Mouse (Mus musculus) natural killer cell, adult 2 months (primary cell): ENCODE results near the gene Plcl2.
A peak's percentile ranks its signal among the peaks of the same experiment; 100 is the strongest.
"Not testable (repeated sequence)": the region's sequence is repeated elsewhere in the genome, so short reads cannot be mapped to it uniquely, and the experiment has no call there.

Source experiments
- DNase-seq, 2 experiments: peaks; one replicate each; pipeline ENCODE4 v3.0.0; 2022; ENCODE audit warnings: low spot score in 2 of 2

Plcl2 gene

DNA sequence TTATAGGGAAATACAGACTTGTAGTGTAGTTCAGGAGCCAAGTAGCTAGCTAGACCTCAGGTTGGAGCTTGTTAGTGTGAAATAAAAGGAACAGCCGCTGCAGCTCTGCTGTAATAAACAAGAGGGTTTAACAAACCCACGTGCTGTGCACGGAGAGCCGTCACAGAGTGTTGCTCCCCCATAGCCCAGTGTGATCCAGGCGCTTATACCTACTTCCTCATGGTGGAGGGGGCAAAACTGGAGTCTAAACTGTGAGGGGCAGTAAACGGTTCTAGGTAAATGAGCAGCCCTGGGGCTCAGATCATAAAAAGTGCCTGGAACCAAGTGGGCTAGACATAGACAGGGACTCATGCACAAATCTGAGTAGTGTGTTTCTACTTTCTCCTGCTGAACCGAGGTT lies 165.4 kb downstream of the Plcl2 start:
- no peak for DNase-seq

DNA sequence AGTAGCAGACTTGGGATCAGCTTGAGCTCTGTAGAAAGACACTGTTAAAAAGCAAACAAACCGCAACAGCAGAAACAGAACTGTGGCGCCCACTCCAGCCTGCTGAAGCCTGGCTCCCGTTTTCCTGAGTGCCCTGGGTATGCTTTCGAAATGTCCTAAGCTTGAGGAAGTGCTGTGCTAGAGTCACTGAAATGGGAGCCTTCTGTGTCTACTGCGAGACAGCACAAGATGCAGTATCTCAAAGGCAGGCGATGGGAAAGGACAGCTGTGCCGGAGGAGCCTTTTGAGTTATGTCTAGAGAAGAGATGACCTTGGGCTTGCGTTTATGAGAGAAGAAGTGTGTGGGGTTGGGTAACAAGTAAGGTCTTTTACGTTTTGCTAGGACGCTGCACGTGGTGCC lies 166.0 kb downstream of the Plcl2 start:
- no peak for DNase-seq

DNA sequence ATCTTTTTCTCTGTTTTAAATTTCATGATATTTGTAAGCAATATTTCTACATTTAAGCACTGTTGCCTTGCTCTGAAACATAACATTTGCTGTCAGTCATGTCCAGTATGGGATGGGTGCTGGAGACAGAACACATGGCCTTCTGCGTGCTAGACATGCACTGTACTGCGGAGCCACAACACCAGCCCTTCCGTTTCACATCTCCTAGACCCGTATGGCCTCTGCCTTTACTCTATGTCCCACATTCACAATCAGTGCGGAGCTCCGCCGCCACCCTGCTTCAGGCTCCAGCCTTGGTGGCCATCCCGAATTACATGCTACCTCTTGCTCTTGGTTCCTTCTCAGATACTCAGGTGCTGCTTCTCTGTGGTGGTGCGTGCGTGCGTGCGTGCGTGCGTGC lies 168.1 kb downstream of the Plcl2 start:
- no peak for DNase-seq

DNA sequence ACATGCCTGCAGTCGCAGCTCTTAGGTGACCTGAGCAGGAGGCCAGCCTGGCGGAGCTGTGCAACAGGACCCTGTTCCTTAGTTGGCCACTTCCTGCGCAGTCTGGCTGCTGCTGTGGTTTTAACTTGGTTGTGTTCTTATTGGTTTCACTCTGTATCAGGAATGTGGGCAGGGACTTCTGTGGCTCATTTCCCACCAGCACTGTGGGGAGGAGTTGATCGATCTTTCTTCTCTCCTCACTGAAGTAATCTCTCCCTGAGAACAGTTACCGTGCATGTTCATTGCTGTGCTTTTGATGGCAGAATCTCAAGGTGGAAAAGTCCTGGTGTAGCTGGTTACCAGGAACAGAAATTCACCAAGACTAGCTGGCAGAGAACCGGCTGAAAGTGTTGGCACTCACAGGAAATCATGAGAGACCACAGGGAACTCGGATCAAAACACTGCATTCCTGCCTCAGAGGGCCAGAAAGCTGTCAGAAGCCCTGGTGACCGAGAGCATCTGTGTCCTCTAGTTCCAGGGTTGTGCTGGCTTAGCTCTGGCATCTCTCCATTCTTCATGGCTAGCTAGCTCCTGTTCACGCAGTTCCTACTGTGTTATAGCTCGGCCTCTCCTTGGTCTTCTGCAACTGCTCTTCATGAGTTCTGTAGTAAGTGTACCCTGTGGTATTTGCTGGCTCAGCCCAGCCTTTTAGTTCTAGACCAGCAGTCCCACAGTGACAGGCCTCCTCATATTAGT lies 168.9 kb downstream of the Plcl2 start:
- DNase-seq = peak; percentile 10 to 22

DNA sequence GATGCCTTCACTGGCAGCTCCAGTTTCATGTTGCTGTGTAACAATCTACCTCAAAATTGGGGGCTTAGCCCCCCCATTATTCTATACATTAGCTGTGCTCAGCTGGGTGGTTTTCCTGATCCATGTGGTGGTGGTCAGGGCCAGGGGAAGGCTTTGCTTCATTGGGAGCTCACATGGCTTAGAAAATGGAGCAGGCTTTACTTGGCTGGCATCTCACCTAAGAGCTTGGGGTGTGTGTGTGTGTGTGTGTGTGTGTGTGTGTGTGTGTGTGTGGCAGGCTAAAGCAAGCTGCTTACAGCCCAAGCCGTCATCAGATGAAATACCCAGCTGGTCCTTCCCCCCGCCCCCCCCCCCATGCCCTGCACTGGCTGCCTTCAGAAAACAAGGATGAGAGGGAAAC lies 169.5 kb downstream of the Plcl2 start:
- no peak for DNase-seq

DNA sequence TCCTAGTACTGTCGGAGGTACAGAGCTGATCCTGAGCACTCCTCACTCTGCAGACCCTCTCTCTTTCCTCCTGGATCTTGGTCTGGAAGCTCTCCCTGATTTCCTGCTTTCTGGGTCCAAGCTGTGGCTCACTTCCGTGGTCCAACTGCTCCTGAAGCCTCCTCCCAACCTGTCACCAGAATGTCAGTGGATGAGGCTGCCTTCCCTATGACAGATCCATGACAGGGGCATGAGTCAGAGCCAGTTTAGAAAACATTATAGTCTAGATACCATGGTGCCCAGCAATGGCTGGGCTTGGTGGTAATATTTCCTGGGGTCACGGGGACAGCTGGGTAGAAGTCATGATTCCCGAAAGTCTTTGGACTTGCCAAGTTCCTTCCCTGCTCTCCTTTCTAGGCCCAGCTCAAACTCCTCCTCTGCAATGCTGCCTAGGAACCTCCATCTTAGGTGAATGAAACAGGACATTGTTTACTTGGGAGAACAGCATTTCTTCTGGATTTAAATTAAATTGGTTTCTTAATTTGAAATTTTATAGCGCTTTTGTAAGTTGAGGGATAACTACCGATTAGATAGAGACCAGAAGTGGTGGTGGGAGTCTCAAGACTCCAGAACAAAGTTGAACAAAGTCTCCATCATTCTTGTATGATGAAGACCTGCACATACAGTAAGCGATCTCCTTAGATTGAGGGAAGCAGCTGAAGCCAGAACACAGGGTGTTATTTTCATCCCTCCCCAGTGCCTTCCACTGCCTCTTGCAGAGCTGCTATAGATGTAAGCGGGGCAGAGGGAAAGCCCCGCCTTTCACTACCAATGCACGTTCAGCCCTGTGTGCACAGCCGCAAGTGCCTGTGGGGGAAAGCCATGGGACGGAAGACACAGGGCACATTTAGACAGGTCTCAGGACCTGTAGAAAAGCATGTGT lies 170.7 kb downstream of the Plcl2 start:
- DNase-seq = no peak

DNA sequence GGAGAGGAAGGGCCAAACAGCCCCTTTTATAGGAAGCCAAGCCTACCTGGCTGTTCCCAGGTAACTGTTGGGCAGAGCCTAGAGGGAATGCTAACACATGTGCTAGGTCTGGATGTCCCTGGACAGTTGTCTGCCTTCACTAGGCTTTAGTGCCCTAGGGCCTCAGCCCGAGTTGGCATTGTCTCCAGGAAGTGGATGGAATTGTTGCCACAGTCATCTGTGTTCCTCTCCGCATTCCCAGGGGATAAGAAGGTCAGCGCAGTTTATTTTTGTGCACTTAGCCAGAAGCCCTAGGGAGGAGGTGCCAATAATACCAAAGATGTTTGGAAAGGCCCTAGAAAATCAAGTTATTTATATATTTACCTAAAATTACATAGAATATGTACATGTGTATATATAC lies 173.5 kb downstream of the Plcl2 start:
- no peak for DNase-seq

DNA sequence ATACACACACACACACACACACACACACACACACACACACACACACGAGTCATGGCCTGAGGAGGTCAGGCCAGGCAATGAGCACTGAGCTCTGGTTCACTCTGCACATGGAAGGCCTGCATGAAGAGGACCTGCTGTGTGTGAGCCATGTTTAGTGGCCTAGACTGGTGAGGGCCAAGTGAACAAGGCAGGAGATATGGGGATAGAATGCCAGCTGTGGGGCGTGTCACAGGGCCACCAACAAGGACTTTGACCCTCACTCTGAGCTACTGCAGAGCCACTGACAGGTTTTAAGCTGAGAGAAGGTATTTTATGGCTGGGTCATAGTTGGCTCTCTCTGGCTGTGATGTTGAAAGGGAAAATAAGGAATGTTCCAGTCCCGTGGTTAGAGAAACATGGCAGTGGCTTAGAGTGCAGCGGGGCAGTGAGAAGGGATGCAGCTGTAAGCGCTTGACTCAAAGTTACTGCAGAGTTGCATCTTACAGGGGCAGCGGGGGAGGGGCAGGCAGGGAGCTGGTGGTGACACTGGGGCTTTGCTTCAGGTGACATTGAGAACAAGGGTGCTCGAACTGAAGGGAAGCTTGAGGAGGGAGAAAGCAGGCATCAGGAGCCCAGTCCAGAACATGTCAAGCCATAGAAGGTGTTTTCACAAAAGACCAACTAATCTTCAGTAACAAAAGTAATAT lies 175.9 kb downstream of the Plcl2 start:
- DNase-seq = no peak

DNA sequence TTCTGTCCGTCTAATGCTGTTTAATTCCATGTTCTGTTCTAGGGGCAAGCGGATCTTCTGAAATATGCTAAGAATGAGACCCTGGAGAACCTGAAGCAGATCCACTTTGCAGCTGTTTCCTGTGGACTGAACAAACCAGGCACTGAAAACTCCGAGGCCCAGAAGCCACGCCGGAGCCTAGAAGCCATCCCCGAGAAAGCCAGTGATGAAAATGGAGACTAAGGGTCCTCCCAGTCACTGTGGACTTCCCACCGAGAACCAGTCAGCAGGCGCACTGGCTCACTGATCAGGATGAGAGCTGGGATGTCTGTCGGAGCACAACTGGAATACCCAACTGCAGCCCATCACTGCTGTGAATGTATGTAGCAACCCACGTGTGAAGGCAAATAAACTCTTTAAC lies 178.5 kb downstream of the Plcl2 start:
- DNase-seq = no peak

DNA sequence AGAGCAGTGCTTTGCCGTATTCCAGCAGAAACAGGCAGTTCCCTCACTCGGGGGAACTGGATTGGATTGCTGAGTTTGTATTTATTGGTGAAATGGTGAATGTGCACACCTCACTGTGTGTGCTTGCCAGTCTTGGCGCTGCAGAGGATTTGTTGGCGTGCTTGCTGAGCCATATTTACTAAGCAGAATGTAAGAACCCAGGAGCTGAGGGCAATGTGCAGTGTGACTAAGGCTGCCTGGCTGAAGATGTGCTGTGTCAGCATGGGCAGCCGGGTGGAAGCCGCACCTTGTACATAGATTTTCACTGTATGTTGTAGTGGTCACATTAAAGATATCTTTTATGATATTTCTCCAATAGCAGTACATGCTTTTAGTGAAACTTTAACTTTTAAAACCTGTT lies 178.9 kb downstream of the Plcl2 start:
- DNase-seq = no peak

DNA sequence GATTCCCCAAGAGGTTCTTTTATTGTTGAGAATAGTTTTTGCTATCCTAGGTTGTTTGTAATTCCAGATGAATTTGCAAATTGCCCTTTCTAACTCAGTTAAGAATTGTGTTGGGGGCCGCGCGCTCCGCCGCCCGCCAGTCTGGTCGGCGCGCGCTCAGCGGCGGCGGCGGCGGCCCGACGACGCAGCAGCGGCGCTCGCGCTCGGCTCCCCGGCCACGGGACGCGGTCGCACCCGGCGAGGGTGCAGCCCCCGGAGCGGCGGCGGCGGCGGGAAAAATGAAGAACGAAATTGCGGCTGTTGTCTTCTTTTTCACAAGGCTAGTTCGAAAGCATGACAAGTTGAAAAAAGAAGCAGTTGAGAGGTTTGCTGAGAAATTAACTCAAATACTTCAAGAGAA lies 189.2 kb downstream of the Plcl2 start:
- not testable (repeated sequence) for DNase-seq

DNA sequence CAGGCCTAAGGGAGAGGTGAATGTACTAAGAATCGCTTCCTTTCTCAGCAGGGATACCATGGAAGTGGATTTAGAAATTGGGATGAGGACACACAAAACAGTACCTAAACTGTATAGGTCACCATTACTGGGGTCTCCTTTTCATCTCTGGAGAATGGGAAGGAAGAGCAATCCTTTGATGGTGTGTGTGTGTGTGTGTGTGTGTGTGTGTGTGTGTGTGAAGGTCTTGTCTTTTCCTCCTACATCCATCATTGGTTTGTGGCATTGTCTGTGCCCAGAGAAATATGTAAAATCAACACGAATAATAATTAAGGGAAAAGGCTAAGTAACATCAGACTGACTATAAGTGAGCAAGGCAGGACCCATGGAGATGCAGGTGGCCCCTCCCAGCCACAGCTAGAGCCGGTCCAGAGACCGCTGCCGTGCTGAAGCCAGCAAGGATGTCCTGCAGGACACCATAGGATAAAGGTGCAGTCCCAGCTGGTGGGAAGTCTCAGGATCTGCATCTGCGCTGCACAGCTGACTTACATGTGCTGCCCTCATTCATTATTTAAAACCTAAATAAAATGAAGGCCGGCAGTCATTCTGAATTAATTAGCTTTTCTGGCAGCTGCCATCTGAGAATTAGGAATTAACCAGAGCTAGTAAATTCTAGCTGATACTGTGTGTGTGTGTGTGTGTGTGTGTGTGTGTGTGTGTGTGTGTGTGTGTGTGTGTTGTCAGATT lies 201.5 kb downstream of the Plcl2 start:
- no peak for DNase-seq

DNA sequence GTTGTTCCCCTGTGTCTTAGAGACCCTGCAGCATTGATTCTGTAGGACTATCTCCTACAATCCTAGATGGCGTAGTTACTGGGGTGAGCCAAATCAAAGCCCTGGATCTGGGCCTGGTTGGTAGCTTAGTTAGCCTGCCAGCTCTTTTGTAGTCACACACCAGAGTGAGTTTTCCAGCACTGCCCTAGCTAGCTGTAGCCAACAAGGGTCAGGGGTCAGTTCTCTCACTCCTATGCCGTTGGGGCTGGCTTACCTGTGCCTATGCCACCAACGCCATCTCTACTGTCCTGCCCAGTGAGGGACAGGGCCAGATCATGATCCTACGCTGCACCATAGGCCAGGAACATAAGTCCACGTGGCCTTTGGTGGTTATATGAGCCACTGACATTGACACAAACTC lies 208.4 kb downstream of the Plcl2 start:
- no peak for DNase-seq

DNA sequence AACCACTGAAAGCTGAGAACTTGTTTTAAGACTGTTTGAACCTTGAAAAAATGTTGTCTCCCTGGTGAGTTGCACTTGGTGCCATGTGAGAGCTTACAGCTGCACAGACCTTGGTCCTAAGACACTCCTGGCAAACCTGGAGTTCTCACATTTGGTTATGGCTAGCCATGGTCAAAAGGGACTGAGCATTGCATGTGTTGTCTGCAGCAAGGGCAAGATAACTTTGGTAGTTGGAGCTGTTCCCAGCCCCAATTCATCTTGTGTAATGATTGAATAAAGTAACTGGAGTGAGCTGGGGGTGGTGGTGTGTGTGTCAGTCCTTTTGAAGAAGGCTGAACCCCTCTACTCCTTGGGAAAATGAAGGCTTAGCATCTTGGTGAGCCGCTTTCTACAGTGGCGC lies 215.2 kb downstream of the Plcl2 start:
- DNase-seq = no peak

DNA sequence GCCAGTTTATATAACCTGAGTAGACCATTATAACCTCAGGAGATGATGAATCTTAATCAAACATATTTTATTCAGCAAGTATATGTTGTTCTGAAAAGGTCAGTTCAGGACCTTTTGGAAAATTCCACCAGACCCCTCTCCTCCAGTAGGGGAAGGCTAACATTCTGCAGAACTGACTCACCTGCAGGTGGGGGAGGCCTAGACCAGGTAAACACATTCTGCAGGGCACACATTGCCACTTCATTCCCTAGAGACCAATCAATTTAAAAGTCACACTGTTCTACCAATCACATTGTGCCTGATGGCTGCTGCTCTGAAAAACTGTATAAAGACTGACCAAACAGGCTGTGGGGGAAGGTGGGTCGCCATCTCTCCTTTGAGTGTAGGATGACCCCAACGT lies 217.1 kb downstream of the Plcl2 start:
- DNase-seq = no peak

DNA sequence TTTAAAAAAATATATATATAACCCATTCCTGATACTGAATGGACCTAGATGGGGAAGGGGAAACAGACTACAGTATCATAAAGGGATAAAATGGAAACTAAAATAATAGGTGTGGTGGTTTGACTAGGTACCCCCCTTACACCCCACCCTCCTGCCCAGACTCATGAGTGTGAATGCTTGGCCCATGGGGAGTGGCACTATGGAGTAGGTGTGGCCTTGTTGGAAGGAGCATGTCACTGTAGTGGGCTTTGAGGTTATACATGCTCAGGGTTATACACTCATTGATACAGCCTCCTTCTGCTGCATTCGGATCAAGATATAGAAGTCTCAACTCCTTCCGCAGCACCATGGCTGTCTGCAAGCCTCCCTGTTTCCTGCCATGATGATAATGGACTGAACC lies 219.8 kb downstream of the Plcl2 start:
- no peak for DNase-seq

DNA sequence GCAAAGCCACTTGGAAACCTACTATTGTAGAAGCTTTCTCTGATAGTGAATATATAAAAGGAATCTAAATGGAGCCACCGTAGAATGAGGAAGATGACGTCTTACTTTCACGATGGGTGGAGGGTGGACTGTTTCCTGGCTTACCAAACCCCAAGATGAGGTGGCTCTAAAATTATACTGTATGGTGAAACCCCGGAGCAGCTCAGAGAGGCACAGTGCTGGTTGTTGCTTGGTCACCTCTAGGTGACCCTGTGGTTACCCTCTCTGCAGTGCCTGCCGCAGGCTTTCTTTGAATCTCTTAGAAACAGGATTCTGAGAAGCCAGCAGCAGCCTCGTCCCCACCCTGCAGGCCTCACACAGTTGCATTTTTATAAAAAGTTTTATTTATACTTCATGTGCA lies 220.4 kb downstream of the Plcl2 start:
- peak; percentile 41 to 50 for DNase-seq

DNA sequence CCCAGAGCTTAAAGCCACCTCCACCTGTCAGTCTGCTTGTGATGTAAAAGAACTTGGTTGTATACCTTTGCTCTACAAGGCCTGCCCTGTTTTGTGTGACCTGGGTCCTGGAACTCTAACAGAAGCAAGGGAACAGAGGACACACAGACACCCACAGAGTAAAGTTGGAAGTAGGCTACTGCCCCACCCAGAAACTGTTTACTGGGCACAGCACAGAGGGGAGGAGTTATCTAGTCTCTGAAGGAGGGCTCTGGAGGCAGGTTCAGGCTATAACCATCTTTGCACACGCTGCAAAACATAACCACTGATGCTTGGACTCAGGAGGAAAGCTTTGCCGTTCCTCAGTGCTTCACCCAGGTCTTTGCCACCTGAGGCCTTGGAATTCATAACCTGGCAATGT lies 221.7 kb downstream of the Plcl2 start:
- DNase-seq = no peak

DNA sequence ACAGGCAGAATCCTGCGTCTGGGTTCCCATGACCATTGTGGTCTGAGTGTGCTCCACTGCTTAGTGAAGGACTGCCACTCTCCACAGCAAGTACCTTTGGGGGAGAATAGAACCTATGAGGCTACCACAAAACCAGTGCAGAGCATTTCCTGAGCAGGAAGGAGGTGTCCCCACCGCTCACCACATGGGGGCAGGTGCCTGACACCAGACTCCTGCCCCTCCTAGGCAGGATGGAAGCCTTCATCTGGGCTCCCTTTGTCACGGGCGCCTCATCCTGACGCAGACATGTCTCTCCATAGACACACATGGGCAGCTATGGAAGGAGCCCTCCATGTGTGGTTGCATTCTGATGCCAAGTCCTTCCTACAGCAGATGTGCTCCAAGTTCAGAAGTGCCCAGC lies 222.7 kb downstream of the Plcl2 start:
- DNase-seq = peak; percentile 34 to 44

DNA sequence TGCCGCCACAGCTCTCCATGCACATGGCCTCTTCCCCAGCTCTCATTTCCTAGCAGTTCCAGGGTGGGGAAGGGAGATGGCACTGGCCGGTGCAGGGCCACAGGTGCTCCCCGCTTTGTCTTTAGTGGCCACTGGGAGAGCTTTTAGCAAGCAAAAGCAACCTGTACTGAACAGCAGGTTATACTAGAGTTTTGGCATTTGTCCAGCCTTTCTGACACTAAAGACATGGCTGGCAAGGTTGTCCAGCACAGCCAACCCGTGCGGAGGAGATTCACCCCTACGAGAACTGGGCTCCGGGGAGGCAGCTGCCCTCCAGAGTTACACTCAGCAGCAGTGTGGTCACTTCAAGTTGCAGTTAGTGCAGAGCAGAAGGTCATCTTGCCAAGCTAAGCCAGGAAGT lies 224.2 kb downstream of the Plcl2 start:
- DNase-seq = no peak

DNA sequence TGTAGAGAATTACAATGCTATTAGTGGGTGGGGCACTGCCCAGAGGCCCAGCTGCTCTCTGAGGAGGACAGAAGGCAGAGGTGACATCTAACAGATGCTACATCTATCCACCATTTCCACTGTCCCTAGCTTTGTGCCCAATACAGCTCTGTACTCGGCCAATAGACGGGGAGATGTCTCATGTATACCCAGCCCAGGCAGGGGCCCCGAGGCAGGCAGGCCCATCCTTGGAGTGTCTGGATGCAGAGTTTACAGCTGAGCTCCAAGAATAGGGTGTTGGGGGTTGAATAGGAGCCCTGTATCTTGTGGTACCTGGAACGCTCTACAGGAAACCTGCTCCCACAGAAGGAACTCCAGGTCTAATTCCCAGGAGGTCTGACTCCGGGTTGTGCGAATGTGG lies 225.6 kb downstream of the Plcl2 start:
- DNase-seq = no peak

DNA sequence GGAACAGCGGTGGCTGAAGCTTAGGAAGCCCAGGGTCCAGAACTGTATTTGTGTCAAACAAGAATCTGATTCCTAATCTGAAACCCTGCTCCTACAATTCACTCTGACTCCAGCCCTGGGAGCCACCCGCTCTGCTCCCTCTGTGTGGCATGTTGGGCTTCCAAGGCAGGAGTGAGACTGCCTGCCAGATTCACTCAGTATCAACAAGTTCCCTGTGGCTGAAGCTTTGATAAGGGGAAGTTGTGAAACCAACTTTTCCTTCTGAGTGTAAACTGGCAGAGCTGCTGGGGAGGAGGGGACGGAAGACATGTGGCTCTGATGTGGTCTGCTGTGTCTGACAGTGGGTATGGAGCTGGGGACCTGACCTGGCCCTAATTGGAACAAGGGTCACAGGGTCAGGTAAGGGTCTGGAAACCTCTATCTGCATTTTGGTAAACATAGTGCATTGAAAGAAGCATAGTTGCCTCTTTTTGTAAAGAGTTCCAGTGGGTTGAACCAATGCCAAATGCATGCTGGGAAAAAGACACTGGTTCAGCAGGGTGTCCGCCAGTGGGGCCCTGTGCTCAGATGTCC lies 226.3 kb downstream of the Plcl2 start:
- DNase-seq = no peak
